Mouse (Mus musculus): ENCODE data around the gene Pigr.
A peak's percentile ranks its signal among the peaks of the same experiment; 100 is the strongest.

Pigr gene

GRCm38 (mm10) chr1:130877889-130878614 is 51.6 kb downstream of the Pigr start:
- DNase-seq = peak; percentile 44 to 45

GRCm38 (mm10) chr1:130879927-130880326 is 53.4 kb downstream of the Pigr start:
- no peak for DNase-seq

GRCm38 (mm10) chr1:130883146-130883545 is 56.7 kb downstream of the Pigr start:
- no peak for DNase-seq

GRCm38 (mm10) chr1:130887354-130887753 is 60.9 kb downstream of the Pigr start, which contains the start of gene Il24:
TSS of gene Il24 (minus strand) at chr1:130887454.
- DNase-seq = no peak

GRCm38 (mm10) chr1:130892446-130892845 is 66.0 kb downstream of the Pigr start:
- DNase-seq = no peak

GRCm38 (mm10) chr1:130893329-130894040 is 67.0 kb downstream of the Pigr start:
- DNase-seq = no peak

- DNase-seq = no peak
Measured at GRCm38 (mm10) chr1:130894468-130894867, 68.0 kb downstream of the Pigr start.

All from thymus, postnatal 36 days (tissue).